Mouse (Mus musculus): Measurements from ENCODE around the gene Gm49336. TPM values are rescaled to one million over a fixed set of nuclear protein-coding genes. Genes with fewer than 3 reads are reported as not detected.

The Gm49336 gene
- polyA plus RNA-seq, 1 experiment from 2014 or later, result 86.7 TPM

DNA sequence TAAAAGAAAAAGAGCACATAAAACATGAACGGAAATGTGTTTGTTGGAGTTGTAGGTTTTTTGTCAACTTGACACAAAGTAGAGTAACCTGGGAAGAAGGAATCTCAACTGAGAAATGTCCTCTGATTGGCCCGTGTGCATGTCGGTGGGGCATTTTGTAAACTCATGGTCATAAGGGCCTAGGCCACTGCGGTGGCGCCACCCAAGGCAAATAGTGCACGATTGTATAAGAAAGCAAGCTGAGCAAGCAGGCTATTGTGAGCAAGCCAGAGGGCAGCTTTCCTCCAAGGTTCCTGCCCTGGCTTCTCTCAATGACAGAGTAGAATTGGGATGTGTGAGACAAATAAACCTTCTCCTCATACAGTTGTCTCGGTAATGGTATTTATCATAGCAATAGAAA is 42.1 kb downstream of the Gm49336 start:
- H3K4me2 ChIP-seq, result no peak overlapping the region
- DNase-seq (ENCODE audit: low spot score, missing footprints), result no peak
- H3K9ac ChIP-seq (ENCODE audit: low read length), result no peak overlapping the region
- ATAC-seq (ENCODE audit: low FRiP score), result no peak
- 92% methylated on average over 7 of the region's 7 CpGs for WGBS
- no peaks in the 10 kb centered on the region for H3K27me3 ChIP-seq (ENCODE audit: control insufficient read depth, insufficient read depth, low read length)
- H3K9me3 ChIP-seq (ENCODE audit: control insufficient read depth, low read length), result no peaks in the 10 kb centered on the region
- no peak overlapping the region for H3K27ac ChIP-seq (ENCODE audit: low read depth, low read length)
- H3K4me3 ChIP-seq (ENCODE audit: low read depth, low read length), result no peak overlapping the region
- H3K4me1 ChIP-seq (ENCODE audit: control insufficient read depth, insufficient read depth, low read length), result peaks cover 4% of the 10 kb centered on the region; the same call in 1 of the 2 replicates
- H3K36me3 ChIP-seq (ENCODE audit: control insufficient read depth, insufficient read depth, low read length), result no peaks in the 10 kb centered on the region

DNA sequence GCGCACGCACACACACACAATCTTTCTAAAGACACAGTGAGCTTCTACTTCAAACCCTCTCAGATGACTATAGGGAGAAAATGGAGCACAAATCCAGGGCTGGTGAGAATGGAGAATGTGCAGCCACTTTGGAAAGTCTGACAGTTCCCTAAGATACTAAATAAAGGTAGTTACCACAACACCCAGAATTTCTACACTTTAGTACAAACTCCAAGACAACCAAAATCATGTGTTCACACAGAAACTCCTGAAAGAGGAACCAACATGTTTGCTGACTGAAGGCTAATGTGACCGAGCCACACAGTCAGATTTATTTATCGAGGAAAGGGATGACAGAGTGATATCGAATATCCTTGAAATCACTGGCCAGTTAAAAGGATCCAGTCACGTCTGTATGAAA is 46.3 kb downstream of the Gm49336 start:
- Histone ChIP-seq H3K27me3 (ENCODE audit: control insufficient read depth, insufficient read depth, low read length) (no peaks in the 10 kb centered on the region), H3K27ac (ENCODE audit: low read depth, low read length) (no peak overlapping the region), H3K9me3 (ENCODE audit: control insufficient read depth, low read length) (no peaks in the 10 kb centered on the region), H3K4me1 (ENCODE audit: control insufficient read depth, insufficient read depth, low read length) (peaks cover 4% of the 10 kb centered on the region; the same call in 1 of the 2 replicates), H3K4me2 (no peak overlapping the region), H3K4me3 (ENCODE audit: low read depth, low read length) (no peak overlapping the region), H3K9ac (ENCODE audit: low read length) (no peak overlapping the region), H3K36me3 (ENCODE audit: control insufficient read depth, insufficient read depth, low read length) (no peaks in the 10 kb centered on the region)
- DNase-seq (ENCODE audit: low spot score, missing footprints) (no peak), ATAC-seq (ENCODE audit: low FRiP score) (no peak)
- 93% methylated on average over 6 of the region's 6 CpGs for WGBS

DNA sequence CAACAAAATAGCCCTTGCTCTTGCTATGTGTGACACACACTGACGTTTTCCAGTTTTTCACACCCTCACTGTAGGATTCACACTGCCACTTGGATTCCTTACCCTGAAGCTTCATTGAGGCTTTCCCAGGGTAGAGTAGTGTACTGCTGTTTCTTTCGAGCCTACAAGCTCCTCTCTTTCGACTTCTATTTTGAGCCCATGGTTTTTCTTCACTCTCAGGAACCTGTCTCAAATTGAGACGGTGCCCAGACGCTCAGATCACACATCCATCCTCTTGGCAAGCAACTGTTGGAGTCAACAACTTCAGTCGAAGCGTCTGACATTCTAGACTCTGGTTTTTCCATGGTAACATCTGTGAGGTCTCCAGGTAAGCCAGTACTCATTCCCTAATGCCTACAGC is 54.4 kb downstream of the Gm49336 start, which contains the start of gene Atp8a2:
Gene Atp8a2 (minus strand): TSS at position 296 of the 400 bp plus-strand sequence.
- ATAC-seq (ENCODE audit: low FRiP score) (no peak), DNase-seq (ENCODE audit: low spot score, missing footprints) (no peak)
- Histone ChIP-seq H3K4me1 (ENCODE audit: control insufficient read depth, insufficient read depth, low read length) (no peaks in the 10 kb centered on the region), H3K9me3 (ENCODE audit: control insufficient read depth, low read length) (no peaks in the 10 kb centered on the region), H3K27me3 (ENCODE audit: control insufficient read depth, insufficient read depth, low read length) (no peaks in the 10 kb centered on the region), H3K9ac (ENCODE audit: low read length) (no peak within 1 kb of the TSS), H3K4me3 (ENCODE audit: low read depth, low read length) (no peak within 1 kb of the TSS), H3K36me3 (ENCODE audit: control insufficient read depth, insufficient read depth, low read length) (no peaks in the 10 kb centered on the region), H3K4me2 (no peak within 1 kb of the TSS), H3K27ac (ENCODE audit: low read depth, low read length) (no peak within 1 kb of the TSS)
- 84% methylated on average over 7 of the region's 7 CpGs for WGBS

DNA sequence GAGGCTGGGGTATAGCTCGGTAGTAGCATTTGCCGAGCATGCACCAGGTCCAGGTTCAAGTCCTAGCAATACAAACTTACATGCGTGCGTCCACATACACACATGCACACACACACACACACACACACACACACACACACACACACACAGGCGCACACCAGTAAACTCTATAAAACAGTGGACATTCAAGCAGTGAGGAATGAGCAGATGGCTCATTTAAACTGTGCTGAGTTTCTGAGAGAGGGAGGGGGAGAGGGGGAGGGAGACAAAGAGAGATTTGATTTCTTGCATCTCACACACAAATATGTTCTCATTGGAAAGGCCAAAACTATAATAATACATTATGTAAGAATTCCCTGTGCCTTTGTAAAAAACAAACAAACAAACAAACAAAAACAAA is 55.3 kb downstream of the Gm49336 start:
- H3K4me2 ChIP-seq, result no peak overlapping the region
- 93% methylated on average over 5 of the region's 5 CpGs for WGBS
- no peak overlapping the region for H3K27ac ChIP-seq (ENCODE audit: low read depth, low read length)
- DNase-seq (ENCODE audit: low spot score, missing footprints) (no peak), ATAC-seq (ENCODE audit: low FRiP score) (no peak)
- H3K4me3 ChIP-seq (ENCODE audit: low read depth, low read length), result no peak overlapping the region
- no peaks in the 10 kb centered on the region for H3K36me3 ChIP-seq (ENCODE audit: control insufficient read depth, insufficient read depth, low read length)
- H3K9me3 ChIP-seq (ENCODE audit: control insufficient read depth, low read length), result no peaks in the 10 kb centered on the region
- H3K9ac ChIP-seq (ENCODE audit: low read length), result no peak overlapping the region
- no peaks in the 10 kb centered on the region for H3K27me3 ChIP-seq (ENCODE audit: control insufficient read depth, insufficient read depth, low read length)
- H3K4me1 ChIP-seq (ENCODE audit: control insufficient read depth, insufficient read depth, low read length), result no peaks in the 10 kb centered on the region

DNA sequence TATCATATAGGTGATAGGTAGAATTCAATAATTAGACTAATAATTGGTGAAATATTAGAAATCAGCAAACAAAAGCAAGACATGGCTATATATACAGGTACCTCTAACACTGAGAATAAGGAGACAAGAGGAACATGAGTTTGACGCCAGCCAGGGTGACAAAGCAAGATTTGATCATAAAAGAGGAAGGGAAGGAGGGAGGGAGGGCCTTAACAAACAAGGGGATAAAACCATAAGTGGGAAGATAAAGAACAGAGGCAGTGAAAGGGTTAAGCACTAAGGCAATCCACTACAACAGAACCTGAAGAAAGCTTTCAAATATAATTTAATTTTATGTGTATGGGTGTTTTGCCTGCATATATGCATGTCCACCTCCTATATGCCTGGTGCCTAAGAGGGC is 56.7 kb downstream of the Gm49336 start:
- no peak for ATAC-seq (ENCODE audit: low FRiP score)
- no peaks in the 10 kb centered on the region for H3K27me3 ChIP-seq (ENCODE audit: control insufficient read depth, insufficient read depth, low read length)
- H3K36me3 ChIP-seq (ENCODE audit: control insufficient read depth, insufficient read depth, low read length), result no peaks in the 10 kb centered on the region
- H3K4me2 ChIP-seq, result no peak overlapping the region
- no peaks in the 10 kb centered on the region for H3K4me1 ChIP-seq (ENCODE audit: control insufficient read depth, insufficient read depth, low read length)
- no peaks in the 10 kb centered on the region for H3K9me3 ChIP-seq (ENCODE audit: control insufficient read depth, low read length)
- DNase-seq (ENCODE audit: low spot score, missing footprints), result no peak
- 87% methylated on average over 1 of the region's 1 CpGs for WGBS
- H3K4me3 ChIP-seq (ENCODE audit: low read depth, low read length), result no peak overlapping the region
- no peak overlapping the region for H3K9ac ChIP-seq (ENCODE audit: low read length)
- H3K27ac ChIP-seq (ENCODE audit: low read depth, low read length), result no peak overlapping the region

DNA sequence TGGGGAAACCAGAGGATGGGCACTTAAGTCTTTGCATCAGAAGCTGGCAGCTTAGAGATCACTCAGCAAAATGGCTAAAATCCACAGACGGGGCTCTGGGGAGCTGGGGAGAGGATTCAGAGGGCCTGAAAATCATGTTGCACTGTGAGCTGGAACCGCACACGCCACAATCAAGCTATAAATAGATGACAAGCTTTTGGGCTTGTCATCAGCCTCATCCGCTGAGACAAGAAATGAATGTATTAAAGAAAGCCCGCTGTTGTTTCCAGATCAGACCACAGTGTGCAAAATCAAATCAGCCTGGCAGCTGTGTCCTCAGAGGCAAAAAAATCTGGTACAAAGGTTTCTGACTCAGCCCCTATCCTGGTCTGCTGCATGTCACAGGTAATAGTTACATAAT is 61.5 kb downstream of the Gm49336 start:
- ATAC-seq (ENCODE audit: low FRiP score), result no peak

DNA sequence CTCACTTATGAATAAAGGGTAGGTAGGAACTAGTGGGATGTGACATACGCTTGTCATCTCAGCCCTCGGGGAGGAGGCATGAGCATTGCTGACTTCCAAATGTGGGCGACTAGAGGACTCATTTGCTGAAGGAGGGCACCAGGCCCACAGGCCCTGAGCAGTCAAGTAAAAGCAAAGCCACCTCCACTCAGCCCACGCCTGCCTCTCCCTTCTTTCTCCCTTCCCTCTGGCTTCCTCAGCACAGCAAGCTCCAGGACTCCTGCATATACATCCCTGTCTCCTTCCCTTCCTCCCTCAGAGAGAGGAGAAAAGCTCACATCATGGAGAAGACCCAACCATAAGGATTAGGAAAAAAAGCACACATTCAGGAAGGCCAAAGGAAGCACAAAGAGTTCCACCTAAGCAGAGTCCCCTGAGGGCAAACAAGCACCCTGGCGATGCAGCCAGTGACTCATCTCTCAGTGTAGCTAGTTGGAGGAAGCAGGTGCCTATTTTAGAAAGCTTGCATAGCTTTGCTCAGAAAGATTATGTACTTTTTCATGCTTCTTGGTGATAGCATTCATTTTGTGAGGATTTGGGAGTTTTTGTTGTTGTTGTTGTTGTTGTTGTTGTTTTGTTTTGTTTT is 63.0 kb downstream of the Gm49336 start:
- Histone ChIP-seq H3K4me2 (no peak overlapping the region), H3K4me3 (ENCODE audit: low read depth, low read length) (no peak overlapping the region), H3K9me3 (ENCODE audit: control insufficient read depth, low read length) (no peaks in the 10 kb centered on the region), H3K36me3 (ENCODE audit: control insufficient read depth, insufficient read depth, low read length) (no peaks in the 10 kb centered on the region), H3K4me1 (ENCODE audit: control insufficient read depth, insufficient read depth, low read length) (no peaks in the 10 kb centered on the region), H3K27me3 (ENCODE audit: control insufficient read depth, insufficient read depth, low read length) (no peaks in the 10 kb centered on the region), H3K27ac (ENCODE audit: low read depth, low read length) (no peak overlapping the region), H3K9ac (ENCODE audit: low read length) (no peak overlapping the region)
- DNase-seq (ENCODE audit: low spot score, missing footprints), result no peak
- WGBS, result 76% methylated on average over 5 of the region's 5 CpGs
- ATAC-seq (ENCODE audit: low FRiP score), result no peak

More for the DNA sequence above, 61.5 kb downstream of the Gm49336 start:
- DNase-seq (ENCODE audit: low spot score, missing footprints), result no peak
- Histone ChIP-seq H3K9me3 (ENCODE audit: control insufficient read depth, low read length) (no peaks in the 10 kb centered on the region), H3K4me1 (ENCODE audit: control insufficient read depth, insufficient read depth, low read length) (no peaks in the 10 kb centered on the region), H3K27me3 (ENCODE audit: control insufficient read depth, insufficient read depth, low read length) (no peaks in the 10 kb centered on the region), H3K27ac (ENCODE audit: low read depth, low read length) (no peak overlapping the region), H3K4me2 (no peak overlapping the region), H3K36me3 (ENCODE audit: control insufficient read depth, insufficient read depth, low read length) (no peaks in the 10 kb centered on the region), H3K9ac (ENCODE audit: low read length) (no peak overlapping the region), H3K4me3 (ENCODE audit: low read depth, low read length) (no peak overlapping the region)
- 92% methylated on average over 5 of the region's 5 CpGs for WGBS

DNA sequence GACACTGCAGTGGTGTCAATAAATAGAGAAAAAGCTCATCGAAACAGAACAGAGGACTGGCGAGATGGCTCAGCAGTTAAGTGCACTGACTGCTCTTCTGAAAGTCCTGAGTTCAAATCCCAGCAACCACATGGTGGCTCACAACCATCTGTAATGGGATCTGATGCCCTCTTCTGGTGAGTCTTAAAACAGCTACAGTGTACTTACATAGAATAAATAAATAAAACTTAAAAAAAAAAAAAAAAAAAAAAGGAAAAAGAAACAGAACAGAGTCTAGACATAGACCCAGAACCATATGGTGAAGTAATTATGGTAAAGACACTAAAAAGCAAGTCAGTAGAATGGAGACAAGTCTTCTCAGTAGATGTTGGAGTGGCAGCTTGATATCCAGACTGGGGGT is 70.0 kb downstream of the Gm49336 start:
- 91% methylated on average over 2 of the region's 2 CpGs for WGBS
- Histone ChIP-seq H3K27ac (ENCODE audit: low read depth, low read length) (no peak overlapping the region), H3K4me3 (ENCODE audit: low read depth, low read length) (no peak overlapping the region), H3K4me1 (ENCODE audit: control insufficient read depth, insufficient read depth, low read length) (0 out of 2 replicates have a peak, but pooled peaks cover 2% of the 10 kb centered on the region), H3K9ac (ENCODE audit: low read length) (no peak overlapping the region), H3K9me3 (ENCODE audit: control insufficient read depth, low read length) (no peaks in the 10 kb centered on the region), H3K36me3 (ENCODE audit: control insufficient read depth, insufficient read depth, low read length) (no peaks in the 10 kb centered on the region), H3K27me3 (ENCODE audit: control insufficient read depth, insufficient read depth, low read length) (peaks cover 12% of the 10 kb centered on the region), H3K4me2 (no peak overlapping the region)
- DNase-seq (ENCODE audit: low spot score, missing footprints) (no peak), ATAC-seq (ENCODE audit: low FRiP score) (no peak)

DNA sequence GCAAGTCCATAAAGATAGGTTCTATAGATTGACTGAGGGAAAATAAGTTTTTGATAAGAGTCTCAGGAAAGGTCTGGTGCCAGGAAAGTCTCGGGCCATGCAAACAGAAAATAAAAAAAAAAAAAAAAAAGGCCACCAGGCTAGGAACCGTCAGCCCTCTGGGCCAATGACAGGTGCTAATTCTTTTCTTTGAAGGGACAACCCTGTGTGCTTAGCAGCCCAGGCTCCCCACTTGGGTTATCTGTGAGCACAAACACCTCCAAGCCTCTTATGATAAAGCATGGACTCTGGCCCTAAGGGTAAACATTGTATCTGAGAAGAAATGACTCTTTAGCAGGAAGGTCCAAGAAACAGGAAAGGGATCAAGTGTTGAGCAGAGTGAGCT is 72.7 kb downstream of the Gm49336 start:
- peaks cover 23% of the 10 kb centered on the region for H3K27me3 ChIP-seq (ENCODE audit: control insufficient read depth, insufficient read depth, low read length)
- H3K36me3 ChIP-seq (ENCODE audit: control insufficient read depth, insufficient read depth, low read length), result no peaks in the 10 kb centered on the region
- DNase-seq (ENCODE audit: low spot score, missing footprints), result no peak
- no peaks in the 10 kb centered on the region for H3K9me3 ChIP-seq (ENCODE audit: control insufficient read depth, low read length)
- no peak overlapping the region for H3K27ac ChIP-seq (ENCODE audit: low read depth, low read length)
- no peak for ATAC-seq (ENCODE audit: low FRiP score)
- WGBS, result 35% methylated on average over 2 of the region's 2 CpGs
- 0 out of 2 replicates have a peak, but pooled peaks cover 2% of the 10 kb centered on the region for H3K4me1 ChIP-seq (ENCODE audit: control insufficient read depth, insufficient read depth, low read length)
- H3K4me3 ChIP-seq (ENCODE audit: low read depth, low read length), result no peak overlapping the region
- no peak overlapping the region for H3K9ac ChIP-seq (ENCODE audit: low read length)
- no peak overlapping the region for H3K4me2 ChIP-seq
